Mouse (Mus musculus): Measurements from ENCODE around the gene Ankrd34c. TPM values are rescaled to one million over a fixed set of nuclear protein-coding genes. Genes with fewer than 3 reads are reported as not detected.

Ankrd34c gene
- total and polyA plus RNA-seq, 2 experiments from 2014 or later, result 0.68 to 1.5 TPM

DNA sequence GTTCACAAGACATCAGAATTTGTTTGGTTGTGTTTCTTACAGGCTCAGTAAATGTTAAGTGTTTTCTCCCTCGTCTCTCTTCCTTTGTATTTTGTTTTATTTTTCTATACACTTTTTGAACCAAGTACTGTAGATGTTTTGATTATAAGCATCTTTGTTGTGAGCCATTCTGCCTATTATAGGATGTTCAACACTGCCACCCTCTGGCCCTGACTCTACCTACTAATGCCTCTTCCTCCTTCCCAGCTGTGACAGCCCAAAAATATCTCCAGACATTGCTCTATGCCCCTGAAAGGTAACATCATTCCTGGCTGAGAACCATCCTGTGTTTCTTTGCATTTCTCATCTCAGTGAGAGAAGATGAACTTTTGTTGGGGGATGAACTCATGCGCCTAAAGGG, 52.0 kb downstream of the Ankrd34c start:
- Histone ChIP-seq H3K4me1 (ENCODE audit: insufficient read depth) (no peaks in the 10 kb centered on the region), H3K9ac (no peak overlapping the region), H3K4me3 (ENCODE audit: low read depth, low read length) (no peak overlapping the region), H3K9me3 (ENCODE audit: low read length) (no peaks in the 10 kb centered on the region), H3K27me3 (ENCODE audit: insufficient read depth, low read length) (no peaks in the 10 kb centered on the region), H3K4me2 (ENCODE audit: low read depth) (no peak overlapping the region), H3K36me3 (ENCODE audit: insufficient read depth) (no peaks in the 10 kb centered on the region), H3K27ac (ENCODE audit: low read depth, low read length) (no peak overlapping the region)
- peak; percentile 36 for TF ChIP-seq CTCF (IDR thresholded peaks at IDR 0.05; ENCODE audit: low read depth)
- 64% methylated on average over 2 of the region's 2 CpGs for WGBS
- ATAC-seq, result no peak
- DNase-seq, result no peak

- Histone ChIP-seq H3K27ac (ENCODE audit: low read depth, low read length) (no peak overlapping the region), H3K9me3 (ENCODE audit: low read length) (no peaks in the 10 kb centered on the region), H3K4me3 (ENCODE audit: low read depth, low read length) (no peak overlapping the region), H3K4me1 (ENCODE audit: insufficient read depth) (no peaks in the 10 kb centered on the region), H3K4me2 (ENCODE audit: low read depth) (no peak overlapping the region), H3K27me3 (ENCODE audit: insufficient read depth, low read length) (no peaks in the 10 kb centered on the region), H3K36me3 (ENCODE audit: insufficient read depth) (no peaks in the 10 kb centered on the region), H3K9ac (no peak overlapping the region)
- TF ChIP-seq CTCF (IDR thresholded peaks at IDR 0.05; ENCODE audit: low read depth), result peak; percentile 65
- WGBS, result 43% methylated on average over 1 of the region's 1 CpGs
- peak; percentile 52; the same call in 1 of the 2 replicates for ATAC-seq
- DNase-seq, result peak; percentile 30
These were observed 59.3 kb downstream of the Ankrd34c start for GRCm38 (mm10) chr9:89678974-89679373.

Other genes with a start within 250 kb of the Ankrd34c start
- gene Minar1, start 115.3 kb downstream of the Ankrd34c start, total RNA-seq (2014; rRNA removed), result 9.2 and 10.1 TPM in 2 replicates
- gene Minar1, start 115.3 kb downstream of the Ankrd34c start, polyA plus RNA-seq (2015; fragmentation: Nextera tagmentation; extraction: Ambion mirVana), result 1.6 and 2.7 TPM in 2 replicates
- gene Tmed3, start 33.4 kb downstream of the Ankrd34c start, total RNA-seq (2014; rRNA removed), result 51.3 and 57.2 TPM in 2 replicates
- 53.4 and 55.5 TPM in 2 replicates for gene Tmed3, start 33.4 kb downstream of the Ankrd34c start, polyA plus RNA-seq (2015; fragmentation: Nextera tagmentation; extraction: Ambion mirVana)
- gene Rasgrf1, start 171.4 kb upstream of the Ankrd34c start, total RNA-seq (2014; rRNA removed), result 25.5 and 33.2 TPM in 2 replicates
- gene Rasgrf1, start 171.4 kb upstream of the Ankrd34c start, polyA plus RNA-seq (2015; fragmentation: Nextera tagmentation; extraction: Ambion mirVana), result 15.3 and 19.3 TPM in 2 replicates